Mouse (Mus musculus) forebrain, embryonic 14.5 days (tissue): ENCODE results near the gene Wdr73. TPM values are rescaled to one million over a fixed set of nuclear protein-coding genes. Genes with fewer than 3 reads are reported as not detected.
A peak's percentile ranks its signal among the peaks of the same experiment; 100 is the strongest.

Experiments used
- ATAC-seq: fragments of 200-750 bp; cut with Nextera tagmentation; 2 replicates; pipeline ENCODE4 v1.8.0; 2017; ENCODE audit warnings: mild to moderate bottlenecking, moderate library complexity
- DNase-seq: peaks from one replicate; pipeline ENCODE4 v3.0.0-alpha.2; 2015; ENCODE audit warnings: low spot score
- H3K27ac ChIP-seq: fragments of 300-500 bp; sonication (generic); 2 replicates; pipeline ENCODE4 v1.5.1; 2014; ENCODE audit warnings: low read depth, mild to moderate bottlenecking, control low read depth, low read length, moderate library complexity
- H3K27me3 ChIP-seq: fragments of 300-500 bp; sonication (generic); replicated peaks from 2 replicates; pipeline ENCODE4 v1.6.1; 2014; ENCODE audit warnings: low read length, control low read depth, mixed read lengths; ENCODE audit not compliant: control insufficient read depth, insufficient read depth
- H3K36me3 ChIP-seq: fragments of 300-500 bp; sonication (generic); 2 replicates; pipeline ENCODE4 v1.6.1; 2014; ENCODE audit warnings: low read length, control low read depth; ENCODE audit not compliant: control insufficient read depth, insufficient read depth
- H3K4me1 ChIP-seq: fragments of 300-500 bp; sonication (generic); 2 replicates; pipeline ENCODE4 v1.6.1; 2014; ENCODE audit warnings: antibody characterized with exemption, low read length, control low read depth; ENCODE audit not compliant: control insufficient read depth, insufficient read depth
- H3K4me2 ChIP-seq: fragments of 300-500 bp; sonication (generic); 2 replicates; pipeline ENCODE4 v1.6.1; 2014; ENCODE audit warnings: mild to moderate bottlenecking, control low read depth, low read length
- H3K4me3 ChIP-seq: fragments of 300-500 bp; sonication (generic); 2 replicates; pipeline ENCODE4 v1.5.1; 2014; ENCODE audit warnings: low read depth, low read length, control low read depth
- H3K9ac ChIP-seq: fragments of 300-500 bp; sonication (generic); 2 replicates; pipeline ENCODE4 v1.6.1; 2014; ENCODE audit warnings: mild to moderate bottlenecking, low read length, control low read depth, moderate library complexity
- H3K9me3 ChIP-seq: fragments of 300-500 bp; sonication (generic); replicated peaks from 2 replicates; pipeline ENCODE4 v1.6.1; 2016; ENCODE audit warnings: low read length, control low read depth, mixed read lengths; ENCODE audit not compliant: control insufficient read depth
- WGBS: fragments of 180-500 bp; shearing (Covaris S2); extraction: QIAGEN DNeasy Blood & Tissue Kit; methylation state at CpG from one replicate; pipeline ENCODE4 v1.1.7; 2014; 5-methylcytosine and 5-hydroxymethylcytosine counted together
- polyA plus RNA-seq: library from polyadenylated mRNA; unstranded; fragments of >200 nt; fragmentation: Nextera tagmentation; extraction: Ambion mirVana; gene quantifications from 2 replicates; pipeline ENCODE4 v1.2.1, GENCODE M21; 2014

The Wdr73 gene
- polyA plus RNA-seq, 1 experiment from 2014 or later = 36.3 TPM

DNA sequence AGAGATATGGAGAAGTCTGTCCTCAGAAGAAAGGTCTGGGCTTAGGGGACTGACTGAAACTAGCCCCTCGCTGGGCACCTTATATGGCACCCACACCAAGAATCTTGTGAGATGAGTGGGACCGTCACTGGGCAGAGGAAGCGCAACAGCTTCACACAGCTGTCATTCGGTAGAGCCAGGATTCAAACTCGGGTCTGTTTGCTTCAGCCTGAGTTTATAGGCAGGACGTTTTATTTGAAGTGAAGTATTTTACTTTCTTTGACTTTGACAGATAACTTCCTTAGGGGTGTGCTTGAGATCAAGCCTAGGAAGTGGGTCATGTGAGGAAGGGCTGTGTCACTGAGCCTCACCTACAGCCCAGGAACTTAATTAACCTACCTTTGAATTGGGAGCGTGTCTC is 35.5 kb downstream of the Wdr73 start:
- no peaks in the 10 kb centered on the region for H3K27me3 ChIP-seq
- WGBS = 96% methylated on average over 7 of the region's 7 CpGs
- ATAC-seq (no peak), DNase-seq (no peak)
- H3K4me2 ChIP-seq = no peak overlapping the region
- H3K36me3 ChIP-seq = peaks cover 70% of the 10 kb centered on the region
- no peak overlapping the region for H3K27ac ChIP-seq
- H3K9me3 ChIP-seq = no peaks in the 10 kb centered on the region
- H3K9ac ChIP-seq = no peak overlapping the region
- H3K4me1 ChIP-seq = peaks cover 17% of the 10 kb centered on the region
- no peak overlapping the region for H3K4me3 ChIP-seq

DNA sequence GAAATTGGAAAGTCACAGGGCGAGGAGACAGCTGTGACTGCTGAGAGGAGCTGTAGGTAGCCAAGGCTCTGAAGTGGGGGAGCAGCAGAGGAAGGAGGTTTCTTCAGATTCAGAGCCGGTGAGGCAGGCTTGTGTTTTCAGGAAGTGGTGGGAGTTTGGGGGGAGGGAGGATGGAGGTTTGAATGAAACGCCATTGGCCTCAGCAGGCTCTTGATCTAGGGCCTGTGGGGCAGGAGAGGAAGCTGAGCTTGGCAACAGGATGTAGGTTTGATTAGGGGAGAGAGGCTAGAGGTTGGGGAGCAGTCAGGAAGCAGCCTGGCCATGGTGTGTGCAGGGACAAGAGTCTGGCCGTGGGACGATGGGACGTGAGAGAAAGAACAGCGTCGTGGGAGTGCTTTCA is 36.2 kb downstream of the Wdr73 start:
- WGBS = 90% methylated on average over 8 of the region's 8 CpGs
- DNase-seq (no peak), ATAC-seq (no peak)
- no peak overlapping the region for H3K4me2 ChIP-seq
- H3K27ac ChIP-seq = no peak overlapping the region
- peaks cover 63% of the 10 kb centered on the region for H3K36me3 ChIP-seq
- H3K27me3 ChIP-seq = no peaks in the 10 kb centered on the region
- no peaks in the 10 kb centered on the region for H3K9me3 ChIP-seq
- H3K4me3 ChIP-seq = no peak overlapping the region
- no peak overlapping the region for H3K9ac ChIP-seq
- H3K4me1 ChIP-seq = peaks cover 17% of the 10 kb centered on the region

DNA sequence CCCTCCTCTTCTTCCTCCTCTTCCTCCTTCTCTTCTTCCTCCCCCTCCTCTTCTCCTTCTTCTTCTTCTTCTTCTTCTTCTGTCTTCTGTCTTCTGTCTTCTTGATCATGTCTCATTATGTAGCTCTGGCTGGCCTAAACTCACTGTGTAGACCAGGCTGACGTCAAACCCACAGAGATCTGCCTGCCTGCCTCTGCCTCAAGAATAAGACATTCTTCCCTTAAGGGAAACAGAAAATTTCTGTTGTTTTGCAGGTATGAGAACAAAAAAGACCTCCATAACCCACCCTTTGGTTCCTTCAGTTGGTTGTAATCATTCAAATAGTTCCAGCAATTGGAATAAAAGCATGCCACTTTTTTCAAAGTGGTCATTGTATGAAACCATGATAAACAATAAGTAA is 36.9 kb downstream of the Wdr73 start:
- H3K36me3 ChIP-seq = peaks cover 58% of the 10 kb centered on the region
- H3K4me1 ChIP-seq = peaks cover 17% of the 10 kb centered on the region
- H3K4me3 ChIP-seq = no peak overlapping the region
- H3K27ac ChIP-seq = no peak overlapping the region
- H3K9me3 ChIP-seq = no peaks in the 10 kb centered on the region
- WGBS = 76% methylated on average over 1 of the region's 1 CpGs
- H3K27me3 ChIP-seq = no peaks in the 10 kb centered on the region
- DNase-seq (no peak), ATAC-seq (no peak)
- H3K9ac ChIP-seq = 0 out of 2 replicates have a peak overlapping the region, but pooled peaks have one; percentile 17
- peak overlapping the region; percentile 78; the same call in 1 of the 2 replicates for H3K4me2 ChIP-seq

DNA sequence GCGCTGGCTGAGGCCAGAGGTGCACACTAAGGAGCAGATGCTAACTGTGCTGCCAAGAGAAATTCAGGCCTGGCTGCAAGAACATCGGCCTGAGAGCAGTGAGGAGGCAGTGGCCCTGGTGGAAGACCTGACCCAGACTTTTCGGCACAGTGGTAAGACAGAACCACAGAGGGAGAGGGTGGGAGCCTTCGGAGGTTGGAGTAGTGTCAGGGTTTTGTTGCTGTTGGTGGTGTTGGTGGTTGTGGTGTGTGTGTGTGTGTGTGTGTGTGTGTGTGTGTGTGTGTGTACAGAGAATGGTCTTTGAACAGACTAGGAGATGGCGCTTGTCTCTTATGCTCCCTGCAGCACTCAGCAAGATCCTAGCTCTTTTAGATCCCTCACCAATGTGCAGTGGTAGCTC is 37.5 kb downstream of the Wdr73 start:
- Histone ChIP-seq H3K4me2 (peak overlapping the region; percentile 78; the same call in 1 of the 2 replicates), H3K4me1 (peaks cover 17% of the 10 kb centered on the region)

DNA sequence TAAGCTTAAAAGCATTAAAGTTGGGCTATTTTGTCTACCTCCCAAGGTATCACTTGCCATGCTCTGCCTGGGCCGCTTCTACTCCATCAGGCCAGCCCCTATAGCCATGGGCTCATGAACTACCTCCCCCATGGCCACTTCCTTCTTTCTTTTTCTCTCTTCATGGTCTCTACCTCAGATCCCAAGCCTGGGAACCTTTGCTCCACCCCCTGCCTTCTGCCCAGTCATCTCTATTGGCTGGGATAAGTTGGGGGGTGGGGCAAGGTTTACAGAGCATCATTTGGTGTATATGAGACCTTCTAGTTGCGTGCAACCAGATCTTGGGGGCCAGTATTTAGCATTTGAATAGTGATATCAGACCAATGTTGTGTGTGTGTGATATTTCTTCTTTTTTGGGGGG is 38.6 kb downstream of the Wdr73 start:
- Histone ChIP-seq H3K36me3 (peaks cover 41% of the 10 kb centered on the region), H3K27ac (no peak overlapping the region), H3K4me1 (peaks cover 17% of the 10 kb centered on the region), H3K4me3 (no peak overlapping the region), H3K9ac (no peak overlapping the region), H3K27me3 (no peaks in the 10 kb centered on the region), H3K4me2 (peak overlapping the region; percentile 78), H3K9me3 (no peaks in the 10 kb centered on the region)
- DNase-seq (no peak), ATAC-seq (no peak)
- WGBS = 83% methylated on average over 2 of the region's 2 CpGs

More for the DNA sequence above, 37.5 kb downstream of the Wdr73 start:
- no peak for ATAC-seq
- no peaks in the 10 kb centered on the region for H3K9me3 ChIP-seq
- 92% methylated on average over 5 of the region's 5 CpGs for WGBS
- no peaks in the 10 kb centered on the region for H3K27me3 ChIP-seq
- H3K27ac ChIP-seq = no peak overlapping the region
- peaks cover 52% of the 10 kb centered on the region for H3K36me3 ChIP-seq
- no peak for DNase-seq
- peak overlapping the region; percentile 17; the same call in 1 of the 2 replicates for H3K9ac ChIP-seq
- H3K4me3 ChIP-seq = no peak overlapping the region

DNA sequence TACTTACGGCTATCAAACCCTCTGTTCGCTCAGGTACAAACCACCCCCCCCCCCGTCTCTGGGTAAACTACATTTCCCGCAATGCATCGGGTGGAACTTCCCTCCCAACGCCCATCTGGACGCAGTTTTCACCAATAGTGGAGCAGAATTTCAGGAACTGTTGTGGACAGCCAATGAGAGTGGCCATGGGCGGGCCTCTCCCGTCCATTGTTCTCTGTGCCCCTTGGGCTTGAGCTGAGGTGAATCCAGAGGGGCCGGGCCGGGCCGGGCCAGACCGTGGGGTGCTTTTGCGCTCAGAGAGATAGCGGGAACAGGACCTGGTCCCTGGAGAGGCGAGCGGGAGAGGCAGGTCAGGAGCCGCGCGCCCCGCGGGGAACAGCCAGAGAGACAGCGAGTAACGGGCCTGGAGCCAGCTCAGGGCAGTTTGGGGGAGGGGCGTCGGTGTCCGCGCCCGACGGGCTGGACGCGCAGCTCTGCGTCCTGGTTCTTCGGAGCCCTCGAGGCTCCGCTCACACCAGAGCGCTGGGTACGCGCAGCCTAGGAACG is 40.3 kb downstream of the Wdr73 start, which contains the start of gene Zscan2:
Gene Zscan2 (plus strand): TSS at position 192 of the 546 bp plus-strand sequence.
- Histone ChIP-seq H3K27ac (peak within 1 kb of the TSS; percentile 91), H3K4me1 (peaks cover 17% of the 10 kb centered on the region), H3K9me3 (no peaks in the 10 kb centered on the region), H3K4me3 (peak within 1 kb of the TSS; percentile 83), H3K9ac (peak within 1 kb of the TSS; percentile 96), H3K4me2 (peak within 1 kb of the TSS; percentile 90), H3K27me3 (no peaks in the 10 kb centered on the region), H3K36me3 (peaks cover 27% of the 10 kb centered on the region)
- ATAC-seq (peak; percentile 98), DNase-seq (peak; percentile 99)
- WGBS = under 1% methylated on average over 40 of the region's 40 CpGs

DNA sequence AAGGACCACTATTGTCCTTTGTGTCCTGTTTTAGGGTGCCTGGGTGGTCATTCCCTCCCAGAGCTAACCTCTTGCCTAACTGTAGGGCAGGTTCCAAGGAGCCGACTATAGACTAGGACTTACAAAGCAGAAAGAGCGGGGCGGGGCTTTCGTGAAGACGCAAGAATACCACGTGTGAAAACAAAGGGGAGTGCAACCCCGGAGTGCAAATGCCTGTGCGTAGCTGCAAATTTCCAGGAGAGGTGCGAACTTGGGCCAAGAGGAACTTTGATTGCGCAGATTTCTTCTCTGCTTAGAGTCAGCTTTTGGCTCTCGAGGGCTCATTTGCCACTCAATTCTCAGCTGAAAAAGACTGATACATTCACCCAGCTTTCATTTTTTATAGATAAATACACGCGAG is 40.8 kb downstream of the Wdr73 start:
- DNase-seq = peak; percentile 92
- peak overlapping the region; percentile 83 for H3K4me3 ChIP-seq
- peaks cover 21% of the 10 kb centered on the region for H3K36me3 ChIP-seq
- H3K27ac ChIP-seq = peak overlapping the region; percentile 48
- H3K9ac ChIP-seq = peak overlapping the region; percentile 96
- under 1% methylated on average over 13 of the region's 13 CpGs for WGBS
- H3K4me2 ChIP-seq = peak overlapping the region; percentile 90
- ATAC-seq = peak; percentile 80
- H3K4me1 ChIP-seq = peaks cover 17% of the 10 kb centered on the region
- H3K9me3 ChIP-seq = no peaks in the 10 kb centered on the region
- no peaks in the 10 kb centered on the region for H3K27me3 ChIP-seq

DNA sequence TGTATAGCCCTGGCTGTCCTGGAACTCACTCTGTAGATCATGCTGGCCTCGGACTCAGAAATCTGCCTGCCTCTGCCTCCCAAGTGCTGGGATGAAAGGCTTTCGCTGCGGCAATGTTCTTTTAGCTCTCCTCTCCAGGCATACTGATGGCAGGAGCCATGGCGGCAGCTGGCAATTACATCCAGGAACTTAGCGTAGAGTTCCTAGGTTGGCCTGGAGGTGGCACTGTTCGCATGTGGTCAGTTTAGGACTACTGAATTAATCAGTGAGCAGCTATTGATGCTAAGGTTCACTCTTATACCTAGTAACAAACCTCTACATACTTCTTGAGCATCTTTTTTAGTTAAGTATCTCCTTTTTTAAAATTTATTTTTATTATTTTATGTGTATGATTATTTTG is 43.9 kb downstream of the Wdr73 start:
- Histone ChIP-seq H3K4me2 (no peak overlapping the region), H3K9ac (no peak overlapping the region), H3K9me3 (no peaks in the 10 kb centered on the region), H3K27me3 (no peaks in the 10 kb centered on the region), H3K4me3 (no peak overlapping the region), H3K27ac (no peak overlapping the region), H3K36me3 (no peaks in the 10 kb centered on the region), H3K4me1 (peaks cover 7% of the 10 kb centered on the region)
- ATAC-seq (no peak), DNase-seq (peak; percentile 77)
- WGBS = 32% methylated on average over 6 of the region's 6 CpGs

DNA sequence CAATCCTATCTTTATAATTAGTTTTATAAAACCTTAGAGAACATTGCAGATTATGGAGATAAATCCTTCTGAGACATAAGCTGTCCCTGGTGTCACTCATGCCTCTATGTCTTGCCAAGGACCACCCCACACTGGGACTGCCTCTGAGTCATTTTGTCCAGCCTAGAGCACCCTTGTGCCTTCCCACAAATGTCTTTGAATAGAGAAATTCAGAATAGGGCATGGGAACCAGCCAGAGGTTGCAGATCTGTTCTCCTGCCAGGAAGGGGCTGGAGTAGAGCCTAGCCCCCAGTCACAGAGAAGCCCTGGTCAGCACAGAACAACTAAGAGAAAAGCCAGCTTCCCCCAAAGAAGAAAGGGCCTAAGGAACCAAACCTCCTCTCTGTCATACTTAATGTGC is 45.8 kb downstream of the Wdr73 start:
- no peak for ATAC-seq

More for the DNA sequence above, 45.8 kb downstream of the Wdr73 start:
- Histone ChIP-seq H3K4me2 (no peak overlapping the region), H3K27me3 (no peaks in the 10 kb centered on the region), H3K36me3 (no peaks in the 10 kb centered on the region), H3K27ac (no peak overlapping the region), H3K9me3 (no peaks in the 10 kb centered on the region), H3K4me1 (no peaks in the 10 kb centered on the region), H3K4me3 (no peak overlapping the region), H3K9ac (no peak overlapping the region)
- DNase-seq = no peak
